Mouse (Mus musculus) left cerebral cortex, adult 11 months (tissue): ENCODE measurements around the gene Rasal3.
A peak's percentile ranks its signal among the peaks of the same experiment; 100 is the strongest.

Experiments used
- DNase-seq: peaks from one replicate; pipeline ENCODE4 v3.0.0; 2022; ENCODE audit warnings: low spot score

Gene Rasal3

DNA sequence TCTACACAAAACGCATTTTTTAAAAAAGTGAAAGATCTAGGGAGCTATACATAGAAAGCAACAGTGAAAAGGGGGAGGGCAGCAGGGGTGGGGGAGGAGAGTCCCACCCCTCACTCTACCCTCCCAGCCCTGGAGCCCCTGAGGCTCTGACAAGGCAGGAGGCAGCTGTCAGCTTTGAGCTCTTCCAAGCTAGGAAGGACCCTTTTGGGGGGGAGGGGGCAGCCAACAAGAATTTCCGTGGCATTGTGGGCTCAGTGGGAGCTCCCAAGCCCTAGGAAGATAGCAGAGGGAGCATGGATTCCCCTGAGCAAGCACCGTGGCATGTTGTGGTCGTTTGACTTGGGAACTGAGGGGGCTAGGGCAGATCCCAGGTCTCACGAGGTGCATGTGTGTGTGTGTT is 49.2 kb downstream of the Rasal3 start:
- no peak for DNase-seq

DNA sequence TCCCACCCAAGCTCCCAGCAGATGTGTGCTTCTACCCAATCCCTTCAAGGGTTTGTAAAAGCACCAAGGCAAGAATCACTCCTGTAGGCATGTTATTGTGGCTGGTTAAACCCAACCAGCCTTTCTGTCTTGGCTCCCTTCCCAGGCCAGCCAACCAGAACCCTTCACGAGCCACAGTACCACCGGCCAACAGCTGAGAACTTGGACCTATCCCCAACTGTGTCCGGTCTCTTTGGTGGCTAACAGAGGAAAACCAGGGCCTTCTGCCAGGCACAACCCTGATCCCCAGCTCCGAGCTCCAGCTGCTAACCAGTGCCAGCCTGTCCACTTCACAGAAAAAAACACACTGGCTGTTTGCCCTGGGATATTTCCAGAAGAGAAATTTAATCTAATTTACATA is 49.7 kb downstream of the Rasal3 start:
- peak; percentile 67 for DNase-seq

DNA sequence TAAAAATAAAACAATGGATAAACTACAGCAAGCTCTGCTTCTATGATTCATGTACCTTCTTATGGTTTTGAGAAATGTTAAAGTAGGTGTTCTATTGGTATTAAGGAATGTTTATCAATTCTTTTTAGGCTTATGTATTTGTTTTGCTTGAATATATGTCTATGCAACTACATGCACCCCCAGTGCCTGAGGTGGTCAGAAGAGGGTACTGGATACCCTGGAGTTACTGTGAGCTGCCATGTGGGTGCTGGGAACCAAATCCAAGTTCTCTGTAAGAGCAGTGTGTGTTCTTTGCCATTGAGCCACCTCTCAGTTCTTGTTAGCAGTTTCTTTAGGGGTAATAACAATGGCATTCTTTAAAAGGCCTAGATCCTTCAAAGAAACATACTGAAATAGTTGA is 51.7 kb downstream of the Rasal3 start:
- DNase-seq: no peak

DNA sequence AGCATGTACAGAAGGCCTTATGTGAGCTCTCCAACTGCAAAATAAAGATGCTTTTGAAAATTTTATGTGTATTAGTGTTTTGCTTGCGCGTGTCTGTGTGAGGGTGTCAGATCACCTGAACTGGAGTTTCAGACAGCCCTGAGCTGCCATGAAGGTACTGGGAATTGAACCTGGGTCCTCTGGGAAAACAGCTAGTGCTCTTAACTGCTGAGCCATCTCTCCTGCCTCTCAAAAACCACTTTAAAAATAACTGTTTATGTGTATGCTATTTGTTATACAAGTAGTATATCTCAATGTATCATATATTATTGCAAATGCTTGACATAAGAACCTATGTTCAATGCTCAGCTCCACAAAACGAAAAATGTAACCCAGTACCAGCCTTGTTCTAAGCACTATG is 52.1 kb downstream of the Rasal3 start:
- DNase-seq: no peak

DNA sequence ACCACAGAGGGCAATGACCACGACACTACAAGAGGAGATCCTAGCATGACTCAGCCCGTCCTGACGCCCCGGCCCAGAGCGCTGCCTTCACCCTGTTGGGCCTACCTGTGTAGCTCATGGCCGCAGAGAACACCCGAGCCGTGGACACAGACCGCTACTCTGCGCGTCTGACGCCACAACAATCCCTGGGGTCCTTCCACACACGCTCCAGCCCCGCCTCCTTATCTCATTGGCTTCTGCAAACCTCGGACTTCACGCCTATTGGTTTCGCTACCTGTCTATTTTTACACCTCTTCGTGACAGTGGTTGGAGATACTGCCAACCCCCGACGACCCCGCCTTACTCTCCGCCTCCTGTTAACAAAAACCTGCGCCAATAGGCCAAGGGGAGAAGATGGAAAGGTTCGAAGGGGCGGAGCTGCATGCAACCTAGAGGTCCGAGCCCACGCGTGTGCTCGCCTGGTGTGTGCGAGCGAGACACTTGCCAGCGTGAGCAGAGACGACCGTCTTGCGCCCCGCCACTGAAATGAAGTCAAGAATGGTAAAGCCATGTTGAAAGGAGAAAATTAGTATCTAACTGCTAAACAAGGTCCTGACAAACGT is 52.9 kb downstream of the Rasal3 start, which contains the start of gene Akap8l:
TSS of gene Akap8l (minus strand) at position 226 of the 602 bp plus-strand sequence.
- DNase-seq: peak; percentile 99

DNA sequence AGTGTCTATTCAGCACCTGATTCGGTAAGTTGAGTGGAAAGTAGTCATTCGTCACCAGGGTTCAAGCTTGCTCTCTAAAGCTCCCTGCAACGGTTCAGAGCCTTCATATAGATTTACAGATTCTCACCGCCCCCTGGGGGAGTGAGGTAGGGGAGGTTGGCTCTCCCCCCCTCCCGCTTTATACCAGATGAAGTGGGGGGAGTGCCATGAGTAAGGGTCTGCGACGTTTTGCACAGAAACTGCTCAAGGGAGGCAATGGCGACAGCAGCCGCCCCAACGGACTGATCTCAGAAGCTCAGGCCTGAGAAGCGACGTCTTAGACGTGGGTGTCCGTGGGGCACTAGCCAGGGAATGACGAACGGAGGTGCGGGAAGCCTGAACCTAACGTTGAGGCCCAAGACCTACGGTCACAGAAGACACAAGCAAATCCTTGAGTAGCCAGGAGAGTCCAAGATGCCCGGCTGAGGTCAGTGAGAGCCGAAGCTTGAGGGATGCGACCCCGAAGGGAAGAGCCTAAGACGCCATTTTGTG is 53.5 kb downstream of the Rasal3 start:
- no peak for DNase-seq

DNA sequence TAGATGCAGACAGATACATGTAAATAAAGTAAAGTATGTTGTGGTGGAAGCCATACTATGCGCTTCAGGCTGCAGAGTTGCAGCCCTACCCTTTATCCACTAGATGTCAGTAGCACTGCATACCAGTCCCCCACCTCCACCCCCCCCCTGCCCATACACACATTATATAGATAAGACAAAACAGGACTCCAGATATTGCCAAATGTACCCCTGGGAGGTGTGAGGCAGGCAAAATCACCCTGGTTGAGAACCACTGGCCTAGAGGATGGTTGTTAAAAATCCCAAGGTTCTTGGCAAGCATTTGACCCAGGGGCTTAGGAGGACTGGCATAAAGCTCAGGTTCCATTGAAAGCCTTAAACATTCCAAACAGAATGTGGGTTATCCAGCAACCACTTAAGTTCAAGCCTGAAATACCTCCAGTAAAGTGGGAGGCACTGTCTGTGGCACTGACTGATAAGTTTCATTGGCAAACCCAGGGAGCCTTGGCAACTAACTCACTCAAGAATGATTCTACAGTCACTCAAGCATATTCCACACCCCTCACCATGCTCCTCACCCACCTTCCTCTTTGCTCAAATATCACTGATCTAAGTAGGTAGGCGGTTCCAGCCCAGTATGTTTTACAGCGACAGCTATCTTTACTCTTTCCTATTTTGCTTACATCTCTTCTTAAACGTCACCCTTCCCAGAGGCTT is 54.2 kb downstream of the Rasal3 start:
- no peak for DNase-seq

DNA sequence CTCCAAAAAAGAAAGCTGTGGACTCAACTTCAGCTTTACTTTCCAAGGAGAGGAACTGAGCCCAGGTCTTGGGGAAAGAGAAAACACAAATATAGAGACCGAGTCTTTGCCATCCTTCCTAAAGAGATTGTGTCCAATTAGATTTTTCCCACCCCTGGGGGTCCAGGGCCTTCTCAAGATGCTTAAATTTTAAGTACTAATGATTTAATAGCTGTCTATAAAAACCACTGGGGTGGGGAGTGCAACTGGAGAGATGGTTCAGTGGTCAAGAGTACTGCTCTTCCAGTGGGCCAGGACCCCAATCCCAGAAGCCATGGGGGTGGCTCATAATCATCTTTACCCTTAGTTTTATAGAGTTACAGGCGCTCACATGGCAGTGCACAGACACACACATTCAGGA is 55.0 kb downstream of the Rasal3 start:
- no peak for DNase-seq

GRCm38 (mm10) chr17:32341102-32341501 is 62.3 kb downstream of the Rasal3 start:
- no peak for DNase-seq
